Mouse (Mus musculus): ENCODE measurements around the gene Gm45837. TPM values are rescaled to one million over a fixed set of nuclear protein-coding genes. Genes with fewer than 3 reads are reported as not detected.

Gm45837 gene
- polyA plus RNA-seq, 1 experiment: 0.55 TPM

GRCm38 (mm10) chr7:101535517-101535916 lies 124.8 kb downstream of the Gm45837 start:
- Histone ChIP-seq H3K36me3 (ENCODE audit: control insufficient read depth, insufficient read depth) (no peaks in the 10 kb centered on the region), H3ac (ENCODE audit: control insufficient read depth, insufficient read length) (no peak overlapping the region), H3K4me2 (ENCODE audit: low read depth) (no peak overlapping the region), H3K4me3 (no peak overlapping the region), H3K27me3 (ENCODE audit: control insufficient read depth, insufficient read depth, insufficient read length) (peaks cover 6% of the 10 kb centered on the region), H3K79me2 (ENCODE audit: control insufficient read depth, insufficient read depth) (no peaks in the 10 kb centered on the region)
- TF ChIP-seq MYOG (IDR thresholded peaks at IDR 0.05; ENCODE audit: control insufficient read depth in 1 of 3, insufficient read depth in 1 of 3, insufficient read length in 2 of 3, low read depth in 2 of 3): no peak
- TF ChIP-seq E2F4 (IDR thresholded peaks at IDR 0.05; ENCODE audit: insufficient read depth): no peak
- no peak for TF ChIP-seq POLR2A (IDR thresholded peaks at IDR 0.05; ENCODE audit: insufficient read length, low read depth)
- no peak for TF ChIP-seq USF1 (IDR thresholded peaks at IDR 0.05; ENCODE audit: low read depth)
- no peak for TF ChIP-seq MAX (IDR thresholded peaks at IDR 0.05; ENCODE audit: low read depth)
- TF ChIP-seq TCF3 (IDR thresholded peaks at IDR 0.05; ENCODE audit: insufficient read length, low read depth): no peak
- no peak for TF ChIP-seq REST (IDR thresholded peaks at IDR 0.05; ENCODE audit: insufficient read depth, insufficient read length)
- no peak for TF ChIP-seq SRF (IDR thresholded peaks at IDR 0.05; ENCODE audit: control insufficient read depth, insufficient read length, low read depth)
- no peak for TF ChIP-seq CEBPB (IDR thresholded peaks at IDR 0.05; ENCODE audit: insufficient read depth, poor library complexity, severe bottlenecking)
- no peak for TF ChIP-seq TCF12 (IDR thresholded peaks at IDR 0.05; ENCODE audit: insufficient read depth, poor library complexity, severe bottlenecking)
- TF ChIP-seq POLR2AphosphoS2 (IDR thresholded peaks at IDR 0.05; ENCODE audit: insufficient read length, low read depth): no peak
- no peak for TF ChIP-seq MYOD1 (IDR thresholded peaks at IDR 0.05; ENCODE audit: control insufficient read depth in 1 of 3, insufficient read length in 2 of 3, low read depth in 2 of 3)

GRCm38 (mm10) chr7:101537541-101537940 lies 126.9 kb downstream of the Gm45837 start:
- Histone ChIP-seq H3K4me2 (ENCODE audit: low read depth) (peak overlapping the region; percentile 79), H3K4me3 (no peak overlapping the region), H3K79me2 (ENCODE audit: control insufficient read depth, insufficient read depth) (no peaks in the 10 kb centered on the region), H3K27me3 (ENCODE audit: control insufficient read depth, insufficient read depth, insufficient read length) (peaks cover 6% of the 10 kb centered on the region), H3K36me3 (ENCODE audit: control insufficient read depth, insufficient read depth) (no peaks in the 10 kb centered on the region), H3ac (ENCODE audit: control insufficient read depth, insufficient read length) (no peak overlapping the region)
- no peak for TF ChIP-seq POLR2AphosphoS2 (IDR thresholded peaks at IDR 0.05; ENCODE audit: insufficient read length, low read depth)
- no peak for TF ChIP-seq REST (IDR thresholded peaks at IDR 0.05; ENCODE audit: insufficient read depth, insufficient read length)
- TF ChIP-seq TCF12 (IDR thresholded peaks at IDR 0.05; ENCODE audit: insufficient read depth, poor library complexity, severe bottlenecking): no peak
- no peak for TF ChIP-seq USF1 (IDR thresholded peaks at IDR 0.05; ENCODE audit: low read depth)
- TF ChIP-seq MYOD1 (IDR thresholded peaks at IDR 0.05; ENCODE audit: control insufficient read depth in 1 of 3, insufficient read length in 2 of 3, low read depth in 2 of 3): no peak
- TF ChIP-seq SRF (IDR thresholded peaks at IDR 0.05; ENCODE audit: control insufficient read depth, insufficient read length, low read depth): no peak
- TF ChIP-seq MYOG (IDR thresholded peaks at IDR 0.05; ENCODE audit: control insufficient read depth in 1 of 3, insufficient read depth in 1 of 3, insufficient read length in 2 of 3, low read depth in 2 of 3): no peak
- TF ChIP-seq CEBPB (IDR thresholded peaks at IDR 0.05; ENCODE audit: insufficient read depth, poor library complexity, severe bottlenecking): no peak
- no peak for TF ChIP-seq TCF3 (IDR thresholded peaks at IDR 0.05; ENCODE audit: insufficient read length, low read depth)
- TF ChIP-seq E2F4 (IDR thresholded peaks at IDR 0.05; ENCODE audit: insufficient read depth): no peak
- TF ChIP-seq POLR2A (IDR thresholded peaks at IDR 0.05; ENCODE audit: insufficient read length, low read depth): no peak
- no peak for TF ChIP-seq MAX (IDR thresholded peaks at IDR 0.05; ENCODE audit: low read depth)

- Histone ChIP-seq H3K79me2 (ENCODE audit: control insufficient read depth, insufficient read depth) (no peaks in the 10 kb centered on the region), H3K4me3 (no peak overlapping the region), H3K27me3 (ENCODE audit: control insufficient read depth, insufficient read depth, insufficient read length) (peaks cover 11% of the 10 kb centered on the region), H3ac (ENCODE audit: control insufficient read depth, insufficient read length) (no peak overlapping the region), H3K4me2 (ENCODE audit: low read depth) (peak overlapping the region; percentile 79), H3K36me3 (ENCODE audit: control insufficient read depth, insufficient read depth) (no peaks in the 10 kb centered on the region)
- no peak for TF ChIP-seq TCF3 (IDR thresholded peaks at IDR 0.05; ENCODE audit: insufficient read length, low read depth)
- peak in 2 of 3 experiments; percentile 1 to 71 for TF ChIP-seq MYOG (IDR thresholded peaks at IDR 0.05; ENCODE audit: control insufficient read depth in 1 of 3, insufficient read depth in 1 of 3, insufficient read length in 2 of 3, low read depth in 2 of 3)
- peak; percentile 13 to 72 (median 38) for TF ChIP-seq MYOD1 (IDR thresholded peaks at IDR 0.05; ENCODE audit: control insufficient read depth in 1 of 3, insufficient read length in 2 of 3, low read depth in 2 of 3)
These were observed 127.7 kb downstream of the Gm45837 start for GRCm38 (mm10) chr7:101538141-101538933.

GRCm38 (mm10) chr7:101539774-101540173 lies 129.1 kb downstream of the Gm45837 start:
- no peak overlapping the region for H3K4me3 ChIP-seq
- no peak overlapping the region for H3K4me2 ChIP-seq (ENCODE audit: low read depth)
- H3ac ChIP-seq (ENCODE audit: control insufficient read depth, insufficient read length): no peak overlapping the region
- no peaks in the 10 kb centered on the region for H3K36me3 ChIP-seq (ENCODE audit: control insufficient read depth, insufficient read depth)
- H3K27me3 ChIP-seq (ENCODE audit: control insufficient read depth, insufficient read depth, insufficient read length): peaks cover 13% of the 10 kb centered on the region
- no peaks in the 10 kb centered on the region for H3K79me2 ChIP-seq (ENCODE audit: control insufficient read depth, insufficient read depth)
- no peak for TF ChIP-seq TCF12 (IDR thresholded peaks at IDR 0.05; ENCODE audit: insufficient read depth, poor library complexity, severe bottlenecking)
- no peak for TF ChIP-seq TCF3 (IDR thresholded peaks at IDR 0.05; ENCODE audit: insufficient read length, low read depth)
- TF ChIP-seq E2F4 (IDR thresholded peaks at IDR 0.05; ENCODE audit: insufficient read depth): no peak
- TF ChIP-seq USF1 (IDR thresholded peaks at IDR 0.05; ENCODE audit: low read depth): no peak
- TF ChIP-seq MYOG (IDR thresholded peaks at IDR 0.05; ENCODE audit: control insufficient read depth in 1 of 3, insufficient read depth in 1 of 3, insufficient read length in 2 of 3, low read depth in 2 of 3): no peak
- no peak for TF ChIP-seq CEBPB (IDR thresholded peaks at IDR 0.05; ENCODE audit: insufficient read depth, poor library complexity, severe bottlenecking)
- TF ChIP-seq POLR2A (IDR thresholded peaks at IDR 0.05; ENCODE audit: insufficient read length, low read depth): no peak
- TF ChIP-seq SRF (IDR thresholded peaks at IDR 0.05; ENCODE audit: control insufficient read depth, insufficient read length, low read depth): no peak
- no peak for TF ChIP-seq POLR2AphosphoS2 (IDR thresholded peaks at IDR 0.05; ENCODE audit: insufficient read length, low read depth)
- TF ChIP-seq MAX (IDR thresholded peaks at IDR 0.05; ENCODE audit: low read depth): no peak
- TF ChIP-seq REST (IDR thresholded peaks at IDR 0.05; ENCODE audit: insufficient read depth, insufficient read length): no peak
- TF ChIP-seq MYOD1 (IDR thresholded peaks at IDR 0.05; ENCODE audit: control insufficient read depth in 1 of 3, insufficient read length in 2 of 3, low read depth in 2 of 3): no peak
